Mouse (Mus musculus) heart, postnatal 4 days (tissue): ENCODE data around the gene Tgm2. TPM values are rescaled to one million over a fixed set of nuclear protein-coding genes. Genes with fewer than 3 reads are reported as not detected.

ENCODE experiments used
- DNase-seq: peaks from one replicate; pipeline ENCODE4 v3.0.0; 2021
- total RNA-seq, 2 experiments: library from RNA; stranded (reverse); gene quantifications; 2 replicates each; pipeline ENCODE4 v1.2.3; 2021

Gene Tgm2
- total RNA-seq, 2 experiments from 2014 or later: 254 to 273 TPM

DNA sequence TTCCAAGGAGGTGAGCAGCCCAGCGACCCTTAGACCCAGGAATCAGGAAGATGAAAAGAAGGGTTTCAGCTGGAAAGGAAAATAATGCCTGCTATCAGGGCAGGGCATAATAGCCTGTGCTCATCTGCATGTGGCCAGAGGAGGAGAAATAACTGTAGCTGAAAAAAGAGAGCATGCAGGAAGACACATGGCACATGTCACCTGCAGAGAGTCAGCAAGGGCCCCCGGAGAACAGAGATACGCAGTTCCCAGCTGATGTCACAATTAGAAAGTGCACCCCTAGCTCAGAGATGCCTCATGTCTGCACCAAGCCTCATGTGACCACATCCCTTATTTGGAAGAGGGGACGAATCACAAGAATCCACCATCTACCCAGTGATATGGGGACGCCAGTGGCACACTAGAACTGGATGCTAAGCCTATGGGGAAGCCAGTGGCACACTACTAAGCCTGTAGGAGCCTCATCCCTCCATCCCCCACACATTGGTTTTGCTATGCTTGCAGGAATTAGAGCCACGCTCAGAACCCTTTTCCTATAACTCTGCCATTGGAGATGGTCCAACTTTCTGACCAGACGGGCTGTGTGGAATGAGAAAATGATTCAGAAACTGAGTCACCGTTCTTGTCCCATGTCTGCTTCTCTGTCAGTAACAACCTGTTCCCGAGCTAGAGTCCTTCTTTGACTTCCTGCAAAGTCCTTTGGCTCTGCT is 21.4 kb upstream of the Tgm2 start:
- no peak for DNase-seq

DNA sequence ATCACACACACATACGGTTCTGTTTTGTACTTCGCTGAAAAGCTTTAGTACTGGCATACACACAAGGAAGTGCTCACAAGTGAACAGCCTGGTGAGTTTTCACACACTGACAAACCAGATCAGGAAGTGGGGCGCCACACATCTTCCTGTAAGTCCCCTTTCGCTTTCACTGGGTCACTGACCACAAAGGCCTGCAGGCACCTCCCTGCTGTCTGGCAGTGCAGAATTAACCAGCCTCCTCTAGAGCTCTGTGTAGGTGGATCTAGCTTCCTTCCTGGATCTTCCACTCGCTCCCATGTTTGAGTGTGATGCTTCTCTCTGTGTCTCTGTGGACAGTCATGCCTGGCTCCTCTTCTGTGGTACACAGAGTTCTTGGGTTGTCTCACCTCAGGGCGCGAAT is 20.4 kb upstream of the Tgm2 start:
- no peak for DNase-seq

DNA sequence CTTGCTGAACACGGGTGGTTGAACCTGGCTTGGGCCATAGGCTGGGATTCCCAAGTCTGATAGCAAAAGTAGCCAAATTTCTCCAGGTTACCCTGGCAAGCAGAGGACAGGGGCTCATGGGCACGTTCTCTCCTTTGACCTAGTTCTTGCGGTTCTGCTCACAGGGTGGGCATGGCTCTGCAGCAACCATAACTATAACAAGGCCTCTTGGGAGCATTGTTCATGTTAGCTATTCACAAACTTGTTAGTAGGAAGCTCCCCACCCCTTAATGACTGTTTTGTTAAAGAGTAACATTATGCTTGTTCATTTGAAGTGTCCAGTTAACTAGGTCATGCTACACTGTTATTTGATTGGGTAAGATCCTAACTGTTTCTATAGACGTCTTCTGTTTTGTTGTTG is 19.5 kb upstream of the Tgm2 start:
- DNase-seq: no peak

DNA sequence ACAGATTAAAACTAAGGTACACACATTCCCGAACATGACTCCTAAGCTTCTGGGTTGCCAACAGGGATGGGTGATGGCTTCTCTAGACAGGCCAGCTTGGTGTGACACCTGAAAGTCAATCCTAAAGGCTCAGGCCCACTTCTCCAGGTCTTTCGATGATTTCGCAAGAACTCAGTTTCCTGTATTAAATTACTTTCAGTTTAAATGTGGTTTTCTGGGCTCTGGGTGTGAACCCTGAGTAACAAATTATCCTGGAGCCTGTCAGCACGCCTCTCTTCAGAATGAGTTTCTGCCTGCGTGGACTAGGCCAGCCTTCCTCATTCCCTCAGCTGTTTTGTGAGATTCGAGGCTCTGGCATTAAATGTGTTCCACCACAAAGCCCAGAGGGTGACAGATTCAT is 16.8 kb upstream of the Tgm2 start:
- no peak for DNase-seq

DNA sequence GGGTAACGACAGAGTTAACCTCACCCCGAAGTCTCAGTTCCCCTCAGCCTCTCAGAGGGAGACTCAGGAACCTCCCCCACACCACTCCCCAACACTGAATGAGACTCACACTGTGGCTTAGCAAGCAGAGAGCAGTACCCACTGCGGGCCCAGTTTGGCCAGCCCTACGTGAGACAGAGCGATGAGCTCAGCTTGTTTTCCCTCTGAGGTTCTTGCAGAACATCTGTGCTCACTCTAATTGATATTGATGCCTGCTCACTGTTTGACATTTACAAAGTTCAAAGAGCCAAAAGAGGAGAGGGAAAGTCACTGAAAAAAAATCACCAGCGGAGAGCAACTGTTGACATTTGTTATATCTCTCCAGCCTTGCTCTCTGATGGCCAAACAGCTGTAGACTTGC is 15.5 kb upstream of the Tgm2 start:
- DNase-seq: no peak

DNA sequence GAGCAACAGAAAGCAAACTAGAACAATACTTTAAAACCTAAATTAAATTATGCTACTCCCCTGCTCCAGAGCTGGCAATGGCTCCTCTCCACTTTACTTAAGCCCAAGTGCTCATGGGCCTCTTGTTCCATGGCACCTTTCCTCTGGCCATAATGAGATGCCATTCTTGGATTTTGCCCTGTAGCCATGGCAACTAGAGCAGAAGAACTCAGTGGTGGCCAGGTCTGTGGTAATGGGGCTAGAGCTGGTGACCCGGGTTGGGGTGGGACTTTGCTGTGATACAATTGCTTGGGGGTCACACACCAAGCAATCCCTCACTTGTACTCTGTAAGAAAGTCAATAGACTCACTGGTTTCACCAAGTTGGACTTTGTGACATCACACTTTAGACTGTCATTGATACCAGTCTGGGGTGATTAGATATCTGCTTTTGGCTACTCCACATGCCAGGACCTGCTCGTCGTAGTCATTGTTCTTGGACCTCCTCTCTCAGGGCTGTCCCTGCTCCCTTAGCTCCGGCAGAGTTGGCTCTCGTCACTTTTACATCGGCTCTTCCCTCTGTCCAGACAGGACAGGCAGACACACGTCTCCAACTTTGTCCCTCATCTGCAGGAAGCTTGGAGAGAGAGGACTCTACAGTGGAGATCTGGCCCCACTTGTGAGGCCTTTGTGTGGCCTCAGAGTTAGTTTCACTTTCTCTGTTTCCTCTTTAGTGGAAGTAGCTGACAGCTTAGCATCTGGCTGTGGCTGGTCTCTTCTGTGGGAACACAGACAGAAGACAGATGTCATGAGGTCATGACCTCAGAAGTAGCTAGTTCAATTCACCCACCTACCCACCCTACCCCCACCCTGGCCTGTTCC is 13.4 kb upstream of the Tgm2 start:
- peak; percentile 50 for DNase-seq

DNA sequence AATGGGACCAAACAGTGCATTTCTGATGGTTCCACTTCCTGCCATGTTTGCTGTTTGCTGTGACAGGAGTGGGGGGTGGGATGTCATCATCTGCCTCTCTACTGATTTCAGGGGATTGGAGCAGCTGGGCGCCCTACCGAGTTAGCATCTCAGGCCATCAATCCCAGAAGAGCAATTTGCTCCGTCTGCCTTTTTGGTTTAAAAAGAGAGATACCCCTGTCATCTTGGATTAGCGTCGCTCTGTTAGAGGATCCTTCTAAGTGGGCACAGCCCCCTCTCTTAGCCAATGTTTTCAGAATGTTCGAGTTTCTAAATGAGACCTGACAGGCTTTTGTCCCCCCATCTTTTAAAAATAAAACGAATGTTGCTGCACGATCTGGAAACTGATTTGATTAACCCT is 11.4 kb upstream of the Tgm2 start:
- no peak for DNase-seq

DNA sequence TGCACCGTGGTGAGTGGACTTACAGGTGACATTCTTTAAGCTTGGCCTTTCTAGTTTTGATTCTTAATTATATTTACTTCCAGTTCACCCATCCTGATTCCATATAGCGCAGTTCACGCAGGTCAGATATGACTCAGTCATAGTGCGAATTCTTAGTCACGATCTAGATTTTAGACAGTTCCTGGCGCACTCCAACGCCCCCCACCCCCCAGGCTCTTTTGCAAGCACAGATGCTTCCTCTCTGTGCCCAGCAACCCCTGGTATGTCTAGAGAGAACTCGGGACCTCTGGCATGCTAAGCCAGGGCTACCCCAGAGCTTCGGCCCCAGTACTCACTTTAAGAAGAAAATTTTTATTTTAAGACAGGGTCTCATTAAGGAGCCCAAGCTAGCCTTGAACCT is 10.3 kb upstream of the Tgm2 start:
- no peak for DNase-seq

DNA sequence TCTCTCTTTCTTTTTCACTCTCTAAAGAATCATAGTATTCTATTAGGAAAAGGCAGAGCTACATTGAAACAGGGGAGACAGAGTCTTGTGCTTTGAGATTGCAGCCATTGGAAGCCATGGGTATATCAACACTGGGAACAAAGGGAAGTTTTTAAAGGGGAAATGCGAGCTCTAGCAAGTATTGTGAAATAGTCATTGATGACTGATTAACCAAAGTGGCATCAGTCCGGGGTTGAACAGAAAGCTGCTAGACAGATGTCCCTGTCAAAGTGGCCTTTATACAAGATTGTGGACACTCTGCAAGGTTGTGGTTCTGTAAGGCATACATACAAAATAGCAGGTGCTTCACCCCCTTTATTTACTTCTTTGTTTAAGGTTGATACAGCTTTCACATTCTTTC is 9.4 kb upstream of the Tgm2 start:
- DNase-seq: no peak

DNA sequence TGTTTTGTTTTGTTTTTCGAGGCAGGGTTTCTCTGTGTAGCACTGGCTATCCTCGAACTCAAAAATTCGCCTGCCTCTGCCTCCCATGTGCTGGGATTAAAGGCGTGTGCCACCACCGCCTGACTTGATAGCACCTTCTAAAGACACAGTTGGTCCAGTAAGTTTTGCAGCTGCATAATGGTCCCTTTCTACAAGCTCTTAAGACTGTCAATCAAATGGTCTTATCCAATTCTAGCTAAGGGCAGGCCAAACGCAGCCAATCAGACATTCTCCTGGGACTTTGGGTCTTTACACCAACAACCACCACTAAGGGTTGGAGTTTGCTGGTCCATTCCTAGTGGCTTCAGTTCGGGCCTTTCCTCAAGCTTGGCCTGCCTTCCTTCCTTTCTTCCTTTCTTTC is 8.9 kb upstream of the Tgm2 start:
- DNase-seq: no peak

DNA sequence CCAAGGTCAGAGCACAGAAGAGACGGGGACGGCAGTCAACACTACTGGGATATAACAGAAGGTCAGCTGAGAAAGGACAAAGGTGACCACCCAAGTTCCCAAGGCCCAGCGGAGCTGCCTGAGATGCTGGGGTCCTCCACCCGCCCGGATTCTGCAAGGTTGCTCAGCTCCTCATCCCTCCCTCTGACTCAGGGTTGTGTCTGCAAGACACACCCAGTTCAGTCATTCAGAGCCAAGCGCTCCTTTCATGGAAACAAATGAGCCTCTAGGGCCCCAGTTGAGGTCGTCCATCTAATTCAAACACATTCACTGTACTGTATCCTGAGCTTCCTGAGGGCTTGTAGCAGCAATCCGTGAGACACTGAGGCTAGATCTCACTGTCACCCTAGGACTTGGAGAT is 8.4 kb upstream of the Tgm2 start:
- no peak for DNase-seq

DNA sequence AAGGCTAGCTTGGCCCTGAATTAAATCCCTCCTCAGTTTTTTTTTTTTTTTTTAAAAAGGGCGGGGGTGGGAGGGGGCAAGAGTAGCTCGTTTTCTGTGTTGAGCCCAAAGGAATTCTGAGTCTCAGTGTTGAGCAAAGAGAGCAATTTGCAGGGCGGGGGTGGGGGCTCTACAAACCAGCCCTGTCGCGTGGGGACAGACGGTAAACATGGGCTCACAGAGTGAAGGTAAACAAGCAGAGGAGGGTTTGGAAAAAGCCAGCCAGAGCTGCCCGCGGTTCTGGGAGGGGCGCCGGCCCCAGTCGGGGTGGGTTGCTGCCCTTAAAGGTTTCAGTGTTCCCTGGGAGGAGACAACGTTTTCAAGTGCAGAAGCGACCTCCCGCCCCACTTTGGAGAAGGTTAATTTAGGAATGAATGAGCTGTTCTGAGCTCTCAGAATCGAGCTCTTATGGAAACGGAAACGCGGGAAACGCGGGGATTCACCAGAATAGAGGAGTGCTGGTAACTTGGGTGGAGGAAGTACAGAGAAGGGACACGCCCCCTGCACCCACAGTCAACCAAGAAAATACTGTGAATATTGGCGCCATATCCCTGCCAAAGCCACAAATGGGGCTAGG is 7.6 kb upstream of the Tgm2 start:
- DNase-seq: no peak

DNA sequence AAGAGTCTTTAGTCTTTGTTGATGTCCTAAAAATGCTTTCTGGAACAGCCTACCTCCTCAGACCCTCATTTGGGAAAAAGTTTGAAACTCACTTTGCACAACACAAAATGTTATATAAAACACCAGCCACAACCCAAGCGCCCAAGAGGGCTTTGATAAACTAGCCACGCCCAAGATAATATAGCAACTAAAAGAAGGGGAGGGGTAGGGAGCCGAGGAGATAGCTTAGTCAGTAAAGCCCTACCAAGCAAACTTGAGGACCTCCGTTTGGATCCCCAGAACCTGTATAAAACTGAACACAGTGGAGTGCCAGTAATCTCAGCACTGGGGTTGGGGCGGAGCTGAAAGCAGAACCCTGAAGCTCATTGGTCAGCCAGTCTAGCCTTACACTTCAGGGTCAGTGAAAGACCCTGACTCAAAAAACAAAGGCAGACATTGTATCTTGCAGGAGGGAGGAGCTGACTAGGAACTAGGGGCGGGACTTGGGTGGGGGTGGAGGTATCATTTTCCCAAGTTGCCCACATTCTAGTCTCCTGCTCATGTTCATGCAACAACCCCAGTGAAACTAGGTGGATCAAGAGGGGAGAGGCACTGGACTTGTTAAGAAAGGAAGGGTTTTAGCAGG is 6.6 kb upstream of the Tgm2 start:
- DNase-seq: no peak

DNA sequence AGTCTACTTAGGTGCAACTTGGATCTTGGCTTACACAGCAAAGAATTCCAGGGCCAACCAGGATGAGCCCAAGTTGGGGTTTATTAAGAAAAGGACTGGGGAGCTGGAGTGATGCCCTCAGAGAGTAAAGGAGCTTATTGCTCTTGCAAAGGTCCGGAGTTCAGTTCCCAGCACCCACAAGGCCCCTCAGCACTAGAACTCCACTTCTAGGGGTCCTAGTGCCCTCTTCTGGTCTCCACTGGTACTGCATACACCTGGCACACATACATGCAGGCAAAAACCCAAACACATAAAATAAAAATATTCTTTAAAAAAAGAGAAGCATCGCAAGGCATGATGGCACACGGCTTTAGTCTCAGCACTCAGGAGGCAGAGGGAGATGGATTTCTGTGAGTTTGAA is 4.8 kb upstream of the Tgm2 start:
- DNase-seq: no peak

DNA sequence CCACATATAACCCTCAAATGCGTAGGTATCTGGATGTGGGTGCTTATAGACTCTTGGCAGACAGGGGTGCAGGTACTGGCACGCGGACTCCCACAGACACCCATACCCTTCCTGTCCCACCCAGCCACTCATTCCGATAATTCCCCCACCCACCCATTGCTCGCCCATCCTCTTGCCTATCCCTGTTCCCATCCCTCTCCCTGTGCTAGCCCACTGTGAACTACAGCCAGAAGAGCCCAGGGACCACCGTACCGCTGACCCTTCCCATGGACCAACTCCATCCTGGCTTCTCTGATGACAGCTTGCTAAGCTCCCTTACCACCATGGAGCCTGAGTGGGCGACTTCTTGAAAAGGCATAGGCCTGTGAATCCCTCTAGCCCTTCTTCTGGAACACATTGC is 735 bp upstream of the Tgm2 start:
- no peak for DNase-seq

DNA sequence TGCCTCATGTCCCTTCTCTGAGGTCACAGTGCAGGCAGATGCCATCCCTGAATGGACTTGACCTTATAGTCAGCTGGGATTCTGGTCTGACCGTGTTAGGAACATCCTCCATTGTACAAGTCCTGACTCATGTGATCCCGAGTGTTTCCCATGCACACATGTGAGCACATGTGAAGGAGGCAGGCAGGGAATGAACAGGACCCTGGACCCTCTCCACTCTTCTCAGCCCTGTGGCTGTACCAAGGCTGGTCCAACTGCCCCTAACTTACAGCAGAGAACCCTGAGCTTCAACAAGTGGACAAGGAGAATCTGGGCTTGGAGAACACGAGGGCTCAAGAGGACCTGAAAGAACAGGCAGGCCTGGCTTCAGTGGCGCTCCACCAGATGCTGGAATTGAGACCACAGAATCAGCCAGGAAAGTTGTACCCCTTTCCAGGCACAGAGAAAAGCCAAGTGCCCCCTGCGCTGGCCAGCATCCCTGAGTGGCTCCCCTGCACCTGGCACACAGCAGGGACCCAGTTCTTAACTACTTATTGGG is 639 bp downstream of the Tgm2 start:
- DNase-seq: no peak

DNA sequence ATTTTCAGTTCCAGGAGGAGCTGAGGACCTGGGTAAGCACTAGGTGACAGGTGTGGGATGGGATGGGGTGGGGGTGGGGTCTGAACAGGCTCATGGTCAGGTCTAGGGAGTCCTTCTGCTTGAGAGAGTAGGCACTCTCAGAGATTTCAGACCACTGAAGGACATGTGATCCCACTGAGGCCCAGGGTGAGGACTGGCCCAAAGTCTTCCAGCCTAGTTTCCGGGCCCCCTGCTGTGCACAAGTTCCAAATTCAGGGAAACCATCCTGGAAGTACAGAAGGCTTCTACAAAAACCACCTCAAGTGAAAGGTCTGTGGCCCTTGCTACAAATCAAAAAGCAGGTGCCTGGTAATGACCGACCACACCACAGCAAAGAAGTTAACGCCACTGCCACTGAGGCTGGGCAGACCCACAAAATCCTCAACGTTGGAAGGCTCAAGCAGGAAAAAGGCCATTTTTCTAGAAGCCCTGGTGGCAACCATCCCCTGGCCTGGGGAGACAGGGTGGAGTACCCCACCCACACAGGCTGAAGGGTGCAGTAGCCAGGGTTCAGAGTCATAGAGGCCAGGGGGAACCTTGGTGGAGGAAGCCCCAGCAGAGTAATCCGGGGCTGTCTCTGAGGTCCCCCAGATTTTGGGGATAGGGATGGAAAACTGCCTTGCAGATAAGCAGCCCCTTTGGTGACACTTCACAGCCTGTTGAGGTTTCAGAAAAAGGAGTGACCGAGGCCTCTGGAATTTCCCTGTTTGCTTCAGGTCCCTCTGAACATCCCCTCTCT is 1.3 kb downstream of the Tgm2 start:
- no peak for DNase-seq

DNA sequence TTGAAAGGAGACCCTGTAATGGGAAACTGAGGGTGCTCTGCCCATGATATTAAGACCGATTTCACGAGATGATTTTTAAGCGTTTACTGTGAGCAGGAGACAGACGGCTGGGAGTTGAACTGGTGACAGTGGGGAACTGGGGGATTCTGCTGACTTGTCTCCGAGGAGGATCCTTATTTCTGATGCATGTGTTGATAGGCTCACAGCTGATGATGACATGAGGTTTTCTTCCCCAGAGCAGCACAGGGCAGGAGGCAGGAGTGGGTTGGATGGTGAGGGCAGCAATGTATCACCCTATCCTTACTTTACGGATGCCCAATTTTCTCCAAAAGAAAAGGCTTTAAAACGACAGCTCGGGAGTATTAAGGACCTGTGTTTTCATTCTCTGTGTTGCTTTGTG is 2.0 kb downstream of the Tgm2 start:
- no peak for DNase-seq

DNA sequence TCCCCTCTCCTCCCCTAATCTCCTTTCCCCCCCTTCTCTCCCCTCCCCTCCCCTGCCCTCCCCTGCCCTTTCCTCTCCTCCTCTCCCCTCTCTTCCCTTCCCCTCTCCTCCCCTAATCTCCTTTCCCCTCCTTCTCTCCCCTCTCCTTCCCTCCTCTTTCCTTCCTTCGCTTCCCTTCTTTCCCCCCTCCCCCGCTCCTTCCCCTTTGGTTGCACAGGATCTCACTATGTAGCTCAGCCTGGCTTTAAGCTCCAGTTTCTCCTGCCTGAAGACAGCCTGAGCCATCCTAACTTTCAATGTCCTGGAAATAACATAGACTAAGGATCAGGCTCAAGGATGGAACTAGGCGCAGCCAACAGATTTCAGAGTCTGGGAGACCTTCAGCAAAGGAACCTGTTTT is 2.4 kb downstream of the Tgm2 start:
- DNase-seq: no peak

DNA sequence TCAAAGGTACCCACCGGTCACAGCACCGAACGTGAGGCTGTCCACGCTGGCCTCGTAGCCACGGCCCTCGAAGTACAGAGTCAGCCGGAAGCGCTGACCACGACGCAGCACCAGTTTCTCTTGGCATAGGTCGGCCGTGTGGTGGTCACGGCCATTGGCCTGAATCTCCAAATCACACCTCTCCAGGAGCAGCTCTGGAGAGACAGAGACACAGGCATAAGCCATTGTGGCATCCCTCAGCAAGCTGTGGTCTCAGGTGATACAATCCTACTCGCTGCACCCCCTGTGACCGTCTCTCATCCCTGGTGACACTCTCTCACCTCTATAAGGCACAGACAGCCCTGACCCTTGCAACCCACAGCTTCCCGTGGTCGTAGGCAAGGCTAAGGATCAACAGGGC is 3.3 kb downstream of the Tgm2 start:
- DNase-seq: no peak

DNA sequence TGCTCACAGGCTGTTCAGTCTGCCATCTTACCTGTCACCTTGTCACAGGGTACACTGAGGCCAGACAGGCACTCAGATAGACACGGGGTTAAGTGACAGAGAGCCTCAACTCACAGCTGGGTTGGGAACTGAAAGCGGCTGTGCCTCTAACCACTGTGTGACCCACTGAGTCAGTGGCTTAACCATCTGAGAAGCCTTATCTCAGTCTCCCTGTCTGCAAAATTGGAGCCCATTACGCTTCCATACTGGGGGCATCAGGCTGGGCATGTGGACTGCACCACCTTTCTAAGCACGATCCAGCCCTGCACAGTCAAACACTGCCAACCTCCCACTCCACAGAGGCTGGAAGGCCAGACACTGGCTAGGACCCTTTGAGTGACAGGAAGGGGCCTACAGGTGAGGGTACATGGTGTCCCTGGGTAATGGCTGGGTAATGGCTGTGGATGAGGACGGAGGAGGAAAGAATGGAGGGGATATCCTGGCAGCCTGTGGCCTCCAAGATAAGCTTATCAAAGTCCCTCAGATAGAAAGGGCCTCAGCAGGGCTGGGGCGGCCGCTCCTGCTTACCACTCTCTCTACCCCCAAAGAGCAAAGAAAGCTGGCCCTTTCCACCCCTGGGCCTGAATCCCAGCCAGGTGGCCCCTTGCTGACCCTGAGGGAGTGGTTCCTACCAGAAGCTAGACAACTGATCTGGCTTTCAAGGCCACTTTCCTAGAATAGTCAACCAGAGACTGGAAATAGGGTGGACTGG is 4.4 kb downstream of the Tgm2 start:
- DNase-seq: peak; percentile 78
